Mouse (Mus musculus) stomach, embryonic 15.5 days (tissue): ENCODE results near the gene Fgf12. TPM values are rescaled to one million over a fixed set of nuclear protein-coding genes. Genes with fewer than 3 reads are reported as not detected.

Experiments
- ATAC-seq: fragments of 200-750 bp; cut with Nextera tagmentation; 2 replicates; pipeline ENCODE4 v1.8.0; 2017; ENCODE audit warnings: low read depth, moderate number of reproducible peaks, moderate TSS enrichment; ENCODE audit not compliant: insufficient read depth, low FRiP score
- H3K27ac ChIP-seq: fragments of 300-500 bp; sonication (generic); 2 replicates; pipeline ENCODE4 v1.5.1; 2015; ENCODE audit warnings: mild to moderate bottlenecking, inconsistent platforms
- H3K27me3 ChIP-seq: fragments of 300-500 bp; sonication (generic); replicated peaks from 2 replicates; pipeline ENCODE4 v1.6.1; 2015; ENCODE audit warnings: inconsistent platforms
- H3K36me3 ChIP-seq: fragments of 300-500 bp; sonication (generic); 2 replicates; pipeline ENCODE4 v1.6.1; 2015; ENCODE audit warnings: inconsistent platforms
- H3K4me1 ChIP-seq: fragments of 300-500 bp; sonication (generic); 2 replicates; pipeline ENCODE4 v1.6.1; 2015; ENCODE audit warnings: inconsistent platforms
- H3K4me2 ChIP-seq: fragments of 300-500 bp; sonication (generic); 2 replicates; pipeline ENCODE4 v1.6.1; 2015; ENCODE audit warnings: mild to moderate bottlenecking, inconsistent platforms
- H3K4me3 ChIP-seq: fragments of 300-500 bp; sonication (generic); replicated peaks from 2 replicates; pipeline ENCODE4 v1.5.1; 2015; ENCODE audit warnings: inconsistent platforms
- H3K9ac ChIP-seq: fragments of 300-500 bp; sonication (generic); 2 replicates; pipeline ENCODE4 v1.6.1; 2015; ENCODE audit warnings: inconsistent platforms
- H3K9me3 ChIP-seq: fragments of 300-500 bp; sonication (generic); 2 replicates; pipeline ENCODE4 v1.6.1; 2016; ENCODE audit warnings: inconsistent platforms
- WGBS: fragments of 180-500 bp; shearing (Covaris S2); methylation state at CpG from one replicate; pipeline ENCODE4 v1.1.7; 2015; 5-methylcytosine and 5-hydroxymethylcytosine counted together
- polyA plus RNA-seq: library from polyadenylated mRNA; unstranded; fragments of >200 nt; fragmentation: Nextera tagmentation; extraction: Ambion mirVana; gene quantifications from 2 replicates; pipeline ENCODE4 v1.2.1, GENCODE M21; 2015

The Fgf12 gene
- polyA plus RNA-seq, 1 experiment from 2014 or later = 2.4 TPM

- H3K4me2 ChIP-seq = no peak overlapping the region
- ATAC-seq = no peak
- no peaks in the 10 kb centered on the region for H3K4me1 ChIP-seq
- H3K4me3 ChIP-seq = no peak overlapping the region
- no peaks in the 10 kb centered on the region for H3K36me3 ChIP-seq
- H3K9me3 ChIP-seq = no peaks in the 10 kb centered on the region
- H3K9ac ChIP-seq = no peak overlapping the region
- no peaks in the 10 kb centered on the region for H3K27me3 ChIP-seq
- 85% methylated on average over 4 of the region's 4 CpGs for WGBS
- H3K27ac ChIP-seq = no peak overlapping the region
These were observed 498.6 kb downstream of the Fgf12 start for GRCm38 (mm10) chr16:28254303-28254702.

GRCm38 (mm10) chr16:28251930-28252329, 500.9 kb downstream of the Fgf12 start:
- Histone ChIP-seq H3K4me3 (no peak overlapping the region), H3K36me3 (no peaks in the 10 kb centered on the region), H3K9ac (no peak overlapping the region), H3K4me1 (no peaks in the 10 kb centered on the region), H3K9me3 (no peaks in the 10 kb centered on the region), H3K4me2 (no peak overlapping the region), H3K27ac (no peak overlapping the region), H3K27me3 (no peaks in the 10 kb centered on the region)
- 72% methylated on average over 3 of the region's 3 CpGs for WGBS
- no peak for ATAC-seq

GRCm38 (mm10) chr16:28242867-28243649, 509.8 kb downstream of the Fgf12 start:
- 44% methylated on average over 3 of the region's 3 CpGs for WGBS
- Histone ChIP-seq H3K9ac (no peak overlapping the region), H3K4me1 (no peaks in the 10 kb centered on the region), H3K27me3 (no peaks in the 10 kb centered on the region), H3K4me2 (no peak overlapping the region), H3K27ac (no peak overlapping the region), H3K36me3 (no peaks in the 10 kb centered on the region), H3K9me3 (no peaks in the 10 kb centered on the region), H3K4me3 (no peak overlapping the region)
- peak; percentile 66; the same call in 1 of the 2 replicates for ATAC-seq

- Histone ChIP-seq H3K27ac (no peak overlapping the region), H3K4me2 (no peak overlapping the region), H3K4me3 (no peak overlapping the region), H3K27me3 (no peaks in the 10 kb centered on the region), H3K4me1 (no peaks in the 10 kb centered on the region), H3K9ac (no peak overlapping the region), H3K9me3 (no peaks in the 10 kb centered on the region), H3K36me3 (no peaks in the 10 kb centered on the region)
- ATAC-seq = no peak
- WGBS = 67% methylated on average over 4 of the region's 4 CpGs
These were observed 513.5 kb downstream of the Fgf12 start for GRCm38 (mm10) chr16:28239382-28239781.

- Histone ChIP-seq H3K9ac (no peak overlapping the region), H3K27me3 (no peaks in the 10 kb centered on the region), H3K4me3 (no peak overlapping the region), H3K4me1 (no peaks in the 10 kb centered on the region), H3K9me3 (no peaks in the 10 kb centered on the region), H3K36me3 (no peaks in the 10 kb centered on the region), H3K27ac (0 out of 2 replicates have a peak overlapping the region, but pooled peaks have one; percentile 11), H3K4me2 (0 out of 2 replicates have a peak overlapping the region, but pooled peaks have one; percentile 1)
- ATAC-seq = no peak; the same call in 1 of the 2 replicates
- 46% methylated on average over 13 of the region's 13 CpGs for WGBS
These were observed 514.6 kb downstream of the Fgf12 start for GRCm38 (mm10) chr16:28238019-28238868.

GRCm38 (mm10) chr16:28215930-28216329, 536.9 kb downstream of the Fgf12 start:
- H3K36me3 ChIP-seq = no peaks in the 10 kb centered on the region
- no peak overlapping the region for H3K9ac ChIP-seq
- no peak overlapping the region for H3K4me2 ChIP-seq
- WGBS = 80% methylated on average over 5 of the region's 5 CpGs
- H3K4me3 ChIP-seq = no peak overlapping the region
- no peak overlapping the region for H3K27ac ChIP-seq
- ATAC-seq = no peak
- H3K27me3 ChIP-seq = no peaks in the 10 kb centered on the region
- no peaks in the 10 kb centered on the region for H3K9me3 ChIP-seq
- no peaks in the 10 kb centered on the region for H3K4me1 ChIP-seq

GRCm38 (mm10) chr16:28212411-28212810, 540.5 kb downstream of the Fgf12 start:
- H3K4me2 ChIP-seq = no peak overlapping the region
- H3K9ac ChIP-seq = no peak overlapping the region
- ATAC-seq = no peak
- WGBS = 84% methylated on average over 1 of the region's 1 CpGs
- no peak overlapping the region for H3K4me3 ChIP-seq
- no peaks in the 10 kb centered on the region for H3K27me3 ChIP-seq
- no peaks in the 10 kb centered on the region for H3K9me3 ChIP-seq
- no peaks in the 10 kb centered on the region for H3K36me3 ChIP-seq
- H3K4me1 ChIP-seq = no peaks in the 10 kb centered on the region
- no peak overlapping the region for H3K27ac ChIP-seq

- Histone ChIP-seq H3K27ac (no peak overlapping the region), H3K9me3 (no peaks in the 10 kb centered on the region), H3K27me3 (no peaks in the 10 kb centered on the region), H3K36me3 (no peaks in the 10 kb centered on the region), H3K4me1 (no peaks in the 10 kb centered on the region), H3K4me3 (no peak overlapping the region), H3K9ac (no peak overlapping the region), H3K4me2 (no peak overlapping the region)
- WGBS = 85% methylated on average over 2 of the region's 2 CpGs
- no peak for ATAC-seq
These were observed 596.4 kb downstream of the Fgf12 start for GRCm38 (mm10) chr16:28156443-28156842.

GRCm38 (mm10) chr16:28140972-28141371, 611.9 kb downstream of the Fgf12 start:
- Histone ChIP-seq H3K4me2 (no peak overlapping the region), H3K4me1 (no peaks in the 10 kb centered on the region), H3K9ac (no peak overlapping the region), H3K36me3 (no peaks in the 10 kb centered on the region), H3K4me3 (no peak overlapping the region), H3K27me3 (no peaks in the 10 kb centered on the region), H3K9me3 (no peaks in the 10 kb centered on the region), H3K27ac (no peak overlapping the region)
- ATAC-seq = no peak
- WGBS = 77% methylated on average over 3 of the region's 3 CpGs

- Histone ChIP-seq H3K9me3 (no peaks in the 10 kb centered on the region), H3K9ac (no peak overlapping the region), H3K4me3 (no peak overlapping the region), H3K4me2 (no peak overlapping the region), H3K27me3 (no peaks in the 10 kb centered on the region), H3K4me1 (no peaks in the 10 kb centered on the region), H3K27ac (no peak overlapping the region), H3K36me3 (no peaks in the 10 kb centered on the region)
- WGBS = 86% methylated on average over 2 of the region's 2 CpGs
- ATAC-seq = no peak
These were observed 625.9 kb downstream of the Fgf12 start for GRCm38 (mm10) chr16:28127006-28127405.
